ENCODE assay signal across 19 mouse cellular contexts in the genomic region with DNA sequence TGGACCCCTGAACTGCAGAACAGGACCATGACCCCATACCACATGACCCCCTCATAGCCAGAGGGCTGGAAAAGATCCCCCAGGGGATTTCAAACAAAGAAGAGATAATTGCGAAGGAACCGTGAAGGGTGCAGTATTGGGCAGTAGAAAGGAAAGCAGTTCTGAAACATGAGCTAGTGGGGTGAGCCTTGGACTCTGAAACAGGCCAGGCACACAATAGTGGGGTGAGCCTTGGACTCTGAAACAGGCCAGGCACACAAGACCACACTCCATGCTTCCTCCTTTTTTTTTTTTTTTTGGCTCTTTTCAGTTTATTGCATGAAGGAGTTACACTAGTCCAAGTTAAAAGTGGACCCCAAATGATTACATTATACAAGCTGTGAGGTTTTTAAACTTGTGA. TPM values are rescaled to one million over a fixed set of nuclear protein-coding genes. Genes with fewer than 3 reads are reported as not detected.
DNase-seq lines count a peak whose midpoint lies in the region; ATAC-seq and TF ChIP-seq lines count a peak whose summit lies in the region.
"Not testable (repeated sequence)": the region's sequence is repeated elsewhere in the genome, so short reads cannot be mapped to it uniquely, and the experiment has no call there.
"Had no signal": no experiment of that assay in that cellular context is flagged by ENCODE, and none has a peak within 500 bp of the region (broad histone marks: within the 10 kb centered on the region; RNA-seq: fewer than 3 reads in every experiment).

No protein-coding gene starts in this region.

- H3K9ac ChIP-seq in intestine, embryonic 16.5 days (ENCODE audit: low read depth, low read length); liver, embryonic 15.5 days; liver, postnatal 0 days (replicated peaks): not testable (repeated sequence)
- H3K9ac ChIP-seq in liver, adult 2 months (ENCODE audit: low read depth, low read length), result peak overlapping the region; percentile 16; the same call in 1 of the 2 replicates

- not testable (repeated sequence) for H3K79me2 ChIP-seq in liver, adult 2 months (ENCODE audit: control insufficient read depth, insufficient read depth, low read length)

- not testable (repeated sequence) for H3K9me3 ChIP-seq in intestine, embryonic 16.5 days (ENCODE audit: control insufficient read depth, low read length); liver, embryonic 15.5 days (replicated peaks); liver, postnatal 0 days (ENCODE audit: low read length)

- 12% methylated on average over 2 of the region's 2 CpGs for WGBS in intestine, embryonic 16.5 days
- 27% methylated on average over 2 of the region's 2 CpGs for WGBS in liver, adult 2 months
- 39% methylated on average over 2 of the region's 2 CpGs for WGBS in liver, embryonic 15.5 days (ENCODE audit: insufficient replicate concordance)
- WGBS in liver, postnatal 0 days (ENCODE audit: insufficient replicate concordance), result 43% methylated on average over 2 of the region's 2 CpGs
- WGBS in small intestine, adult 2 months, result 26% methylated on average over 2 of the region's 2 CpGs

- TF ChIP-seq POLR2A in liver, adult 2 months (IDR thresholded peaks at IDR 0.05; ENCODE audit: extremely low read depth, insufficient read depth, low read length); small intestine, adult 2 months (IDR thresholded peaks at IDR 0.05; ENCODE audit: low read depth, low read length): not testable (repeated sequence)

- not testable (repeated sequence) for H3K36me3 ChIP-seq in intestine, embryonic 16.5 days (ENCODE audit: control insufficient read depth, insufficient read depth, low read length); liver, adult 2 months (ENCODE audit: control insufficient read depth, insufficient read depth, low read length); liver, embryonic 15.5 days (replicated peaks); liver, postnatal 0 days (replicated peaks; ENCODE audit: insufficient read depth, low read length); small intestine, adult 2 months (ENCODE audit: control insufficient read depth, insufficient read depth, low read length)

- TF ChIP-seq CTCF in liver, adult 2 months (IDR thresholded peaks at IDR 0.05; ENCODE audit: low read depth, low read length); liver, postnatal 0 days (IDR thresholded peaks at IDR 0.05; ENCODE audit: low read depth); small intestine, adult 2 months (IDR thresholded peaks at IDR 0.05; ENCODE audit: extremely low read depth, insufficient read length, insufficient replicate concordance, low read depth, low read length): not testable (repeated sequence)

- not testable (repeated sequence) for TF ChIP-seq EP300 in liver, postnatal 0 days (IDR thresholded peaks at IDR 0.05; ENCODE audit: low read depth)

- H3K4me1 ChIP-seq in intestine, embryonic 16.5 days (ENCODE audit: control insufficient read depth, insufficient read depth, low read length), result peaks cover 17% of the 10 kb centered on the region
- not testable (repeated sequence) for H3K4me1 ChIP-seq in liver, adult 2 months (ENCODE audit: control insufficient read depth, insufficient read depth, low read length)
- H3K4me1 ChIP-seq in liver, embryonic 15.5 days (replicated peaks), result peaks cover 12% of the 10 kb centered on the region
- peaks cover 13% of the 10 kb centered on the region for H3K4me1 ChIP-seq in liver, postnatal 0 days (ENCODE audit: insufficient read depth)
- H3K4me1 ChIP-seq in small intestine, adult 2 months (ENCODE audit: control insufficient read depth, insufficient read depth, insufficient read length, low read length), result peaks cover 34% of the 10 kb centered on the region

- not testable (repeated sequence) for H3K4me2 ChIP-seq in intestine, embryonic 16.5 days (ENCODE audit: low read depth, low read length); liver, embryonic 15.5 days; liver, postnatal 0 days (ENCODE audit: low read depth, low read length)

- not testable (repeated sequence) for H3K4me3 ChIP-seq in intestine, embryonic 16.5 days (ENCODE audit: low read length); liver, adult 2 months (ENCODE audit: insufficient read depth, low read depth, low read length); liver, embryonic 15.5 days (replicated peaks); liver, postnatal 0 days (ENCODE audit: low read depth, low read length); small intestine, adult 2 months (ENCODE audit: low read depth, low read length)

- peak; percentile 75 for DNase-seq in liver, adult 2 months (ENCODE audit: extremely low read depth, low read depth, low spot score)
- DNase-seq in liver, postnatal 0 days, result not testable (repeated sequence)

- ATAC-seq in intestine, embryonic 16.5 days, result peak; percentile 92
- ATAC-seq in liver, embryonic 15.5 days (ENCODE audit: insufficient read depth), result peak; percentile 63
- ATAC-seq in liver, postnatal 0 days, result peak; percentile 36; the same call in 1 of the 2 replicates

- H3K27ac ChIP-seq in intestine, embryonic 16.5 days (ENCODE audit: low read length), result peak overlapping the region; percentile 79
- H3K27ac ChIP-seq in liver, adult 2 months (replicated peaks; ENCODE audit: insufficient read depth, low read depth, low read length); liver, embryonic 15.5 days (replicated peaks); liver, postnatal 0 days (ENCODE audit: low read depth): not testable (repeated sequence)
- peak overlapping the region; percentile 99 for H3K27ac ChIP-seq in small intestine, adult 2 months (ENCODE audit: insufficient read depth, low read depth, low read length)

- peaks cover 32% of the 10 kb centered on the region for H3K27me3 ChIP-seq in intestine, embryonic 16.5 days (replicated peaks; ENCODE audit: control insufficient read depth, insufficient read depth, low read length)
- H3K27me3 ChIP-seq in liver, adult 2 months (ENCODE audit: control insufficient read depth, insufficient read depth, low read length); small intestine, adult 2 months (ENCODE audit: control insufficient read depth, insufficient read depth, low read length): not testable (repeated sequence)
- H3K27me3 ChIP-seq in liver, embryonic 15.5 days, result peaks cover 55% of the 10 kb centered on the region
- H3K27me3 ChIP-seq in liver, postnatal 0 days (ENCODE audit: insufficient read depth, low read length), result peaks cover 36% of the 10 kb centered on the region

RNA-seq across cellular contexts. Expression of a gene that starts 3.8 kb away (rescaled TPM):
- polyA plus RNA-seq in intestine, embryonic 16.5 days (2015; fragmentation: Nextera tagmentation; extraction: Ambion mirVana), result 0.28 TPM in 1 of 2 replicates, not detected in the other
- total RNA-seq in liver, adult 2 months (2014; rRNA removed), result 0.18 and 0.20 TPM in 2 replicates
- not detected in 2 replicates for polyA plus RNA-seq in liver, adult 2 months (2012; rRNA removed)
- polyA plus RNA-seq in liver, embryonic 15.5 days (2015; fragmentation: Nextera tagmentation; extraction: Ambion mirVana), result not detected in 2 replicates
- not detected in 2 replicates for polyA plus RNA-seq in liver, postnatal 0 days (2015; fragmentation: Nextera tagmentation; extraction: Ambion mirVana)
- 0.28 and 1.2 TPM in 2 replicates for polyA plus RNA-seq in small intestine, adult 2 months (2012; rRNA removed)
- total RNA-seq: adrenal gland, adult 2 months; adrenal gland, postnatal 10 days; adrenal gland, postnatal 25 days; common myeloid progenitor, adult 5-6 weeks; MEL had no signal
- polyA plus RNA-seq: adrenal gland, adult 2 months; brain, embryonic 14.5 days; embryonic facial prominence, embryonic 13.5 days; forebrain, embryonic 10.5 days; forebrain, embryonic 12.5 days; forebrain, embryonic 14.5 days; forebrain, embryonic 16.5 days had no signal

RNA-seq across cellular contexts. Expression of a gene that starts 20.7 kb away (rescaled TPM):
- 2.6 and 3.1 TPM in 2 replicates for polyA plus RNA-seq in intestine, embryonic 16.5 days (2015; fragmentation: Nextera tagmentation; extraction: Ambion mirVana)
- 0.07 and 0.09 TPM in 2 replicates for total RNA-seq in liver, adult 2 months (2014; rRNA removed)
- polyA plus RNA-seq in liver, adult 2 months (2012; rRNA removed), result 0.23 and 0.24 TPM in 2 replicates
- not detected in 2 replicates for polyA plus RNA-seq in liver, embryonic 15.5 days (2015; fragmentation: Nextera tagmentation; extraction: Ambion mirVana)
- 0.07 TPM in 1 of 2 replicates, not detected in the other for polyA plus RNA-seq in liver, postnatal 0 days (2015; fragmentation: Nextera tagmentation; extraction: Ambion mirVana)
- 0.33 TPM in 2 replicates for polyA plus RNA-seq in small intestine, adult 2 months (2012; rRNA removed)
- total RNA-seq: common myeloid progenitor, adult 5-6 weeks; MEL had no signal
- polyA plus RNA-seq: embryonic facial prominence, embryonic 11.5 days; erythroblast, embryonic 14.5 days had no signal

RNA-seq across cellular contexts. Expression of a gene that starts 46.8 kb away (rescaled TPM):
- polyA plus RNA-seq in intestine, embryonic 16.5 days (2015; fragmentation: Nextera tagmentation; extraction: Ambion mirVana), result 0.15 and 0.24 TPM in 2 replicates
- total RNA-seq in liver, adult 2 months (2014; rRNA removed), result 0.74 and 0.81 TPM in 2 replicates
- polyA plus RNA-seq in liver, adult 2 months (2012; rRNA removed), result 0.10 and 0.21 TPM in 2 replicates
- polyA plus RNA-seq in liver, embryonic 15.5 days (2015; fragmentation: Nextera tagmentation; extraction: Ambion mirVana), result 0.05 and 0.08 TPM in 2 replicates
- 0.11 and 0.19 TPM in 2 replicates for polyA plus RNA-seq in liver, postnatal 0 days (2015; fragmentation: Nextera tagmentation; extraction: Ambion mirVana)
- polyA plus RNA-seq in small intestine, adult 2 months (2012; rRNA removed), result 0.06 and 0.08 TPM in 2 replicates
- total RNA-seq: common myeloid progenitor, adult 5-6 weeks had no signal
- polyA plus RNA-seq: erythroblast, embryonic 14.5 days had no signal

RNA-seq across cellular contexts. Expression of a gene that starts 46.9 kb away (rescaled TPM):
- 12.7 and 12.8 TPM in 2 replicates for polyA plus RNA-seq in intestine, embryonic 16.5 days (2015; fragmentation: Nextera tagmentation; extraction: Ambion mirVana)
- 17.2 and 18.1 TPM in 2 replicates for total RNA-seq in liver, adult 2 months (2014; rRNA removed)
- polyA plus RNA-seq in liver, adult 2 months (2012; rRNA removed), result 40.3 and 43.8 TPM in 2 replicates
- polyA plus RNA-seq in liver, embryonic 15.5 days (2015; fragmentation: Nextera tagmentation; extraction: Ambion mirVana), result 3.4 and 3.8 TPM in 2 replicates
- polyA plus RNA-seq in liver, postnatal 0 days (2015; fragmentation: Nextera tagmentation; extraction: Ambion mirVana), result 13.5 and 16.1 TPM in 2 replicates
- 13.8 and 17.9 TPM in 2 replicates for polyA plus RNA-seq in small intestine, adult 2 months (2012; rRNA removed)
- polyA plus RNA-seq: erythroblast, embryonic 14.5 days had no signal

RNA-seq across cellular contexts. Expression of a gene that starts 57.1 kb away (rescaled TPM):
- polyA plus RNA-seq in intestine, embryonic 16.5 days (2015; fragmentation: Nextera tagmentation; extraction: Ambion mirVana), result not detected in 2 replicates
- 0.60 and 0.74 TPM in 2 replicates for total RNA-seq in liver, adult 2 months (2014; rRNA removed)
- polyA plus RNA-seq in liver, adult 2 months (2012; rRNA removed), result not detected in 2 replicates
- not detected in 2 replicates for polyA plus RNA-seq in liver, embryonic 15.5 days (2015; fragmentation: Nextera tagmentation; extraction: Ambion mirVana)
- not detected in 2 replicates for polyA plus RNA-seq in liver, postnatal 0 days (2015; fragmentation: Nextera tagmentation; extraction: Ambion mirVana)
- polyA plus RNA-seq in small intestine, adult 2 months (2012; rRNA removed), result 1.5 and 4.5 TPM in 2 replicates
- total RNA-seq: common myeloid progenitor, adult 5-6 weeks had no signal
- polyA plus RNA-seq: C2C12; embryonic facial prominence, embryonic 11.5 days; embryonic facial prominence, embryonic 13.5 days; erythroblast, embryonic 14.5 days; forebrain, embryonic 10.5 days; forebrain, embryonic 14.5 days; forebrain, embryonic 16.5 days had no signal

Comparison
In these comparisons a context has a peak if more than half of its experiments do, and no peak if none do; other contexts are left out.
1. ATAC-seq: peak in every context shown above with its lines; median percentile 92 in intestine, embryonic 16.5 days; 63 in liver, embryonic 15.5 days; 36 in liver, postnatal 0 days.